Mouse (Mus musculus) lung, postnatal 14 days (tissue): Measurements from ENCODE around the gene Cracr2a.
A peak's percentile ranks its signal among the peaks of the same experiment; 100 is the strongest.
"Not testable (repeated sequence)": the region's sequence is repeated elsewhere in the genome, so short reads cannot be mapped to it uniquely, and the experiment has no call there.

Experiments used
- DNase-seq: peaks from one replicate; pipeline ENCODE4 v3.0.0; 2021

Gene Cracr2a

DNA sequence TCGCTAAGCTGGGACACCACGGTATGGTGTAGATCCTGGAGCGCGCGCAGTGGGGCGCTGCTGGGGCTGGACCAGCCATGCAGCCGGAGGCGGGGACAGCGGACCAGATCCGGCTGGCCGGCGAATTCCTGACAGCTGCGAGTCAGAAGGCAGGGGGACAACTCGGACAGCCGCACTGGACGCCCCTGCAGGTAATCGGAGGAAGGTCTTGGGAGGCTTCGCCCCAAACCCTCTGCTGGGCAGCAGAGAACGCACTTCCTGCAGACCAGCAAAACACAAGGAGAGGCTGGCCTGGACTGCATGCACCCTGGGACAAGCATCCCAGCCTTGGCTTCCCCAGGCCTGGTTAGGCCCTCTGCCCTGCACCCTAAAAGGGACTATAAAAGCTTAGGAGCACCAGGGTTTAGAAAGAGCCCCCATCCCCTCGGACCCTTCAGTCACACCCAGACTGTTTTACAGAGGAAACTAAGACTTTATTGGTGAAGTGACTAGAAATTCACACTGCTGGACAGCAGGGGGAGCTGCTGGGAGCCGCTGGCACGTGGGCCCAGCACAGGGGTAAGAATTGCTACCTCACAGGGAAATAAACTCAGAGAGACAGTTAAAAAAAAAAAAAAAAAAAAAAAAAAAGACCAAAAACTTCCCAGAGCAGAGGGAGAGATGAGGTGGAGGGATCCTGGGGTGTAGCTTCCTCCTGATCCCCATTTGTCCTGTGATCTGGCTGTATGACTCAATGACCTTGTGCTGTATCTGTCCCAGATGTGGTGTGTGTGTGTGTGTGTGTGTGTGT, at the start of gene Cracr2a:
Gene Cracr2a (plus strand): TSS at position 108 of the 790 bp plus-strand sequence.
- DNase-seq: peak; percentile 85

DNA sequence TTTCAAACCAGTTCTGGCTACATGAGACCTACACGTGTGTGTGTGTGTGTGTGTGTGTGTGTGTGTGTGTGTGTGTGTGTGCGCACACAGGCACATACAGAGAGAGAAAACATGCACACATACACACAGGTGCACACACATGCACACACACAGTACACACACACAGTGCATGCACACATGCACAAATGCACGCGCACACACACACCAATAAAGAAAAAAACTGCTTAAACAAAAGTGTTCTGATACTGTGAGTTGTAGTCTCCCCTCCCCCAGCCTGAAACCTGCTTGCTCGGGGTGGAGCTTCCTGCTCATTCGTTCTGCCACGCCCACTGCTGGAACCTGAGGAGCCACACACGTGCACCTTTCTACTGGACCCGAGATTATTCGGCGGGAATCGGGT, 47.4 kb upstream of the Cracr2a start:
- not testable (repeated sequence) for DNase-seq

DNA sequence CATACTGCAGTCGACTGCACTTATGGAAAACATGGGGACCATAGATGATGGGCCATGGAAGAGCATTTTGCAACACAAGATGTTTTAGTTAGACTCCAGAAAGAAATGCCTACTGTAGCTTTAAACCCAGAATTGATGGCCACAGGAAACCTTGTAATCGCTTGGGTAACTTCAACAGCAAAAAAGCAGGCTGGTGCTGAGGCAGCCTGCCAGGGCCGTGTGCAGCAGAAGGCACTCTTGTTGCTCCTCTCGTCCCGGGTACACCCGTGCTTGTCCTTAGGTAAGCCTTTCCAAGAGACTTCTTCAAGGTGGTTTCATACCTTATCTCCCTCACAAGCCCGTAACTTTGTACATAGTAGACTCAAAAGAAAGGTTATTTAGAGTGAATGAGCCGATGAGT, 40.0 kb upstream of the Cracr2a start:
- no peak for DNase-seq

DNA sequence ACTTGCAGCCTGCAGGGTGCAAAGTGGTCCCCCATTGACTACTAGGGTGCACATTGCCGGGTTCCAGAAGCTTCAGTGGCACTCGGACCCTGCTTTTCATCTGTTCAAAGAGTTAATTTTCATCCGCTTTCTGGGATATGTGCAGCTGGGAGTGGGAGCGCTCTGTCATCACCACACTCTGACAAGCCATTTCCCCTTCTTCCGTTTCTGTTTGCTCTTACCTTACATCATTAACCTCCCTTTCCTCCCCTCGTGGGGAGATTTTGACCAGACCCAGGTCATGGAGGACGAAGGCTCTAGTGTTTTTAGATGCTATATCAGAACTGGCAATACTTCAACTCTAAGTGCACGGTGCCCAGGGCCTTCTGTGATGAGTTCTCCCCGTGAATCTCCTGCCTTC, 38.8 kb upstream of the Cracr2a start:
- no peak for DNase-seq

DNA sequence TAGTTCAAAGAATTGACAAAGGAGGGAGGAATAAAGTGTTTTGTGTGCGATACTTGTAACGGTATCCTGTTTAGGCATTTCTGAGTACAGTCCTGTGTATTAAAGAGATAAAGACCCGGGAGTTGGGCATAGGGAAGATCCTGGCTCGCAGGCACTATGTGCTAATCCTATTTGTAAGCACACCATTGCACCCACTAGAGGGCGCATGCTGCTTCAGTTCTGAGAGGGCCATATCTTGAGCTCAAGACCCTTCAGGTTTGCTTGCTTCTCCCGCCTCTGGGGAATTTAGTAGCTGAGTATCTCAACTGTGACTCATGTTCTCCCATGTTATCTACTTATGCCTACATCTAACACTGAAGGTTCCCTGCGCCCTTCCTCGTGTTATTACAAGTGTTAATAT, 36.7 kb upstream of the Cracr2a start:
- peak; percentile 79 for DNase-seq

GRCm38 (mm10) chr6:127528625-127529024, 32.5 kb upstream of the Cracr2a start:
- no peak for DNase-seq

- peak; percentile 93 for DNase-seq
These were observed 31.7 kb upstream of the Cracr2a start for GRCm38 (mm10) chr6:127529451-127529850.

- no peak for DNase-seq
These were observed 30.9 kb upstream of the Cracr2a start for GRCm38 (mm10) chr6:127530206-127530605.

DNA sequence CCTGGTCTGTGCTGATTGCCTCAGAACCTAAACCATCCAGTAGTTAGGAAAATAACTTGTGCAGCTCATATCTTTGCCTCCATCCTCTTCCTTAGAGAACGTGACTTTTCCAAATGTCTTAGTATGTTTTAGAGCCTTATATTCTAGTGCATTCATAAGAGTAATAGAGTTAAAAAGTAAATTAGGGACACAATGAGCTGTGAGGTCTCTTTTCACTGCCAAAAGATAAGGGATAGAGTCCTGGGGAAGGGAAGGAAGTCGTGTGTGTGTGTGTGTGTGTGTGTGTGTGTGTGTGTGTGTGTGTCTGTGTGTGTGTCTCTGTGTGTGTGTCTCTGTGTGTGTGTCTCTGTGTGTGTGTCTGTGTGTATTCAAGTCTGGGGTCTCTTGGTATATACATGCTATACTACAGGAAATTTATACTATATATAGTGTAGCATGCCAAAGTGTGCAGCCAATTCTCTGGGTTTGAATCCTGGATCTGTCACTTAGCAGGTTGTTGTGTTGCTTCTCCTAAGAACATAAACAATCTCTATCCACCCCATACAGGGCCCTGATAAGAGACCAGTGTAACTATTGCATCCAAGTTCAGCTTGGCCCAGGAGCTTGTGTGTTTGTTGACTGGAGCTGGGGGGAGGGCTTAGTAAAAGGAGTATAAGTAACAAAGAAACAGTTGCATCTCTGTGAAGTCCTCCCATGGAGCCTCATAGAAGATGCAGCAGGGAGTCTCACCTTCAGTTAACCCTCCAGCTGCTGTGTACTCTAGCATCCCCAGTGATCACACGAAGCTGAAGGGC, 29.5 kb upstream of the Cracr2a start:
- no peak for DNase-seq

GRCm38 (mm10) chr6:127532304-127532703, 28.8 kb upstream of the Cracr2a start:
- no peak for DNase-seq

DNA sequence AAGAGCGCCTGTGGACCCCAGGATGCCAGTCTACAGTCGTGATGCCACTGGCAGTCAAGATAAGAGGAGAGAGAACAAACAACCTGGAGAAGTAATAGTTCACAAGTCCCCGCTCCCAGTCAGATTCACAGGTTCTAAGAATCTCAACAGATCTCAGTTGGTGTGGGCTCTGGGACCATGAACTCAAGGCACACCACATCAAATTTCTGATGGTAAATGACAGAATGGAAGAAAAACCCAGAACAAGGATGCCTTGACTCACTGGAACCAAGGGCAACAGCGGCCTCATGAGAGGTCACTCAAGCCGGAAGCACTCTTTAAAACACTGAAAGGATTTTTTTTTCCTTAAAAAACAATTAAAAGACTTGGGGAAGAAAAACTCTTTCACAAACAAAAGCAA, 27.4 kb upstream of the Cracr2a start:
- DNase-seq: no peak

GRCm38 (mm10) chr6:127537035-127537434, 24.1 kb upstream of the Cracr2a start:
- no peak for DNase-seq

- DNase-seq: no peak
These were observed 23.0 kb upstream of the Cracr2a start for GRCm38 (mm10) chr6:127538118-127538517.

DNA sequence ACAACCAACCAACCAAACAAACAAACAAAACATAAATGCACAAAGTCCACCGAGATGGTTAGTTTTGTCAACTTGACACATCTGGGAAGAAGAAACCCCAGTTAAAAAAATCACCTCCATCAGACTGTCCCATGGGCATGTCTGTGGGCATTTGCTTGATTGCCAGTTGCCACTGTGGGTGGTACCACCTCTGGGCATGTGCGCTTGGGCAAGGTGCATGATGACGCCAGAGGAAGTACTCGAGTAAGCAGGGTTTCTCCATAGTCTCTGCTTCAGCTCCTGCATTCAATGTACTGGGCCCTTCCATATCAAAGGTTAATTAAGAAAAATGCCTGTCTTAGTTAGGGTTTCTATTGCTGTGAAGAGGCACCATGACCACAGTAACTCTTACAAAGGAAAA, 21.9 kb upstream of the Cracr2a start:
- DNase-seq: no peak

DNA sequence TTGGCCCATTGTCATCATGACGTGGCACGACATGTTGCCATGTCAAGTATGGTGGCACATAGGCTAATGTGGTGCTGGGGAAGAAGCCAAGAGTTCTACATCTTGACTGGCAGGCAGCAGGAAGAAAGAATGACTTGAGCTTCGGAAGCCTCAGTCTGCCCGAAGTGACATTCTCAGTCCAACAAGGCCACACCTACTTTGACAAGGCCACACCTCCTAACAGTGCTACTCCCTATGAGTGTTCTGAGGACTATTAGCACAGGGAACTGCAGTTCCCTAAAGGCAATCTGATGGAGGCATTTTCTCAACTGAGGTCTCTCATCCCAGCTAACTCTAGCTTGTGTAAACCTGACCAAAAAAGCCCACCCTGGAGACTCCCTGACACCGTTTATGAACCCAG, 21.5 kb upstream of the Cracr2a start:
- no peak for DNase-seq

DNA sequence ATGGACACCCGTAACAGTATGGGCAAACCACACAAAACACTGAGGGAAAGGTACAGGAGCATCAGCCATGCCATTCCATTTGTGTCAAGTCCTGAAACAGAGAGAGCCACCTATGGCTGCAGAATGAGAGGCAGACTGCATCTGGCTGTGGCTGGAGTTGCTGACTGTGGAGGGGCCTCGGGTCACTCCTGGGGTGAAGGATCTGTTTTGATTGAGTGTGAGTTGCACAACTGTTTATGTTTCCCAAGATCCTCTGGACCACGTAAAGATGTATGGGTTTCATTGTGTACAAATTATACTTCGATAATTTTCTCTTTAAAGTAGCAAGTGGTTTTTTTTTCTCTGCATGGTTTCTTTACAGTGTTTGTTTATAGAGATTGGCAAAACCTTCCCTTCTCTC, 20.6 kb upstream of the Cracr2a start:
- DNase-seq: no peak

DNA sequence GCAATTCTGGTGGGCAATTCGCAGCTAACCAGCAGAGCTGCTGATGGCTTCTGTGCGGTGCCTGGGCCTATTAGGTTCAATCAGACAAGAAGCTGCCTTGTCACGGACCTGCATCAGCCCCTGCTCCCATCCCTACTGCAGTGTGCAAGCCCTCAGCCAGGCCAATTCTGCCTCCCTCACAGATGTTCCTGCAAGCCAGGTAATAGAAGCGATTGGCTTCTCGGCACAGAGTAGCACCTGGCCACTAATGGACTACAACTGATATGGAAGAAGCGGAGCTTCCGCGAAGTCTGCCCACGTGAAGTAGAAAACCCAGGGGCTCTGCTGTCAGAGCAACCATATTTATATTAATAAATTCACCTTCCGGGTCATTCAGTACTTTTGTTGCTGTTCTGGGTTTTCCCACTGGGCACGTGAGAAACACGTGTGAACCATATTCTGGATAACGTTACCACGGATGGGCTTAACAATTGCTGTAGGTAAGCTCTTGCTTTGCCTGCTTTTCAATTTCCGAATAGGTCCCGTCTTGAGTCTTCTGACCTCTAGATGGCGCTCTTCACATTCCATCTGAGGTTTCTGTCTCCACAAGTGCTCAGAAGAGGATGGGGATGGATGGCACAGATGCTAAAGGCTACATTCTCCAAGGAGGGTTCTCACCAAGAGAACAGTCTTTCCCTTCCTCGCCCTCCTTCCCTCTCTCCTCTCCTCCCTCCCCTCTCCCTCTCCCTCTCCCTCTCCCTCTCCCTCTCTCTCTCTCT, 19.3 kb upstream of the Cracr2a start:
- DNase-seq: peak; percentile 70

- peak; percentile 73 for DNase-seq
These were observed 14.5 kb upstream of the Cracr2a start for GRCm38 (mm10) chr6:127546676-127547075.

GRCm38 (mm10) chr6:127552940-127553339, 8.2 kb upstream of the Cracr2a start:
- no peak for DNase-seq

- peak; percentile 40 for DNase-seq
These were observed 5.6 kb upstream of the Cracr2a start for GRCm38 (mm10) chr6:127555553-127555952.

DNA sequence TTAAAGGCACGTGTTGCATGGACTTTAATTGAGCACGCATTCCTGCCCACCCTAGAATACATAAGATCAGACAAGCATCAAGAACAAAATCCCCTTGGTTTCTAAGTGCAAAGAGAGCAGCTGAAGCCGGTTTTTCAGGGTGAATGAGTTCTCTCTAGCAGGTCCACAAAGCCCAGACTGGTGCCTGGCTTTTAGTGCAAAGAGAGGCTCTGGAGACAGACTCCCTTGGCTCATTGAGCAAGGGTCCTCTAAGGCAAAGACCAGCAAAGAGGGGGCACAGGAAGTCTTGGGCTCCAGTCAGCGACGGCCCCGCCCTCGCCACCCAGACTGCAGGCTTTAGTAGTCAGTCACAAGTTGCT, 287 bp upstream of the Cracr2a start:
- DNase-seq: no peak

- DNase-seq: no peak
These were observed 2.4 kb downstream of the Cracr2a start for GRCm38 (mm10) chr6:127563511-127563910.

- DNase-seq: peak; percentile 32
These were observed 5.0 kb downstream of the Cracr2a start for GRCm38 (mm10) chr6:127565951-127566732.
